ENCODE assay signal across 8 mouse cellular contexts in genomic region chr3:100489133-100490009, GRCm38 (mm10). TPM values are rescaled to one million over a fixed set of nuclear protein-coding genes. Genes with fewer than 3 reads are reported as not detected.
DNase-seq lines count a peak whose midpoint lies in the region; ATAC-seq and TF ChIP-seq lines count a peak whose summit lies in the region.

Tent5c (minus strand) TSS chr3:100489324.

- ATAC-seq in hindbrain, postnatal 0 days, result peak; percentile 93
- ATAC-seq in megakaryocyte, adult 5-6 weeks (ENCODE audit: poor library complexity, severe bottlenecking), result peak; percentile 81

- peak within 1 kb of the TSS; percentile 99 for H3K4me2 ChIP-seq in hindbrain, postnatal 0 days (ENCODE audit: low read depth, low read length)

- H3K9ac ChIP-seq in hindbrain, postnatal 0 days (replicated peaks; ENCODE audit: low read length), result peak within 1 kb of the TSS; percentile 31

- H3K4me3 ChIP-seq in hindbrain, postnatal 0 days (ENCODE audit: low read length), result peak within 1 kb of the TSS; percentile 58
- H3K4me3 ChIP-seq in left cerebral cortex, adult 2 months, result peak within 1 kb of the TSS; percentile 50

- WGBS in hindbrain, postnatal 0 days, result under 1% methylated on average over 49 of the region's 73 CpGs

- no peaks in the 10 kb centered on the region for H3K9me3 ChIP-seq in hindbrain, postnatal 0 days (ENCODE audit: low read length)

- H3K27me3 ChIP-seq in hindbrain, postnatal 0 days (ENCODE audit: insufficient read depth, low read length), result peaks cover 10% of the 10 kb centered on the region

- peaks cover 6% of the 10 kb centered on the region; the same call in 1 of the 2 replicates for H3K4me1 ChIP-seq in hindbrain, postnatal 0 days (ENCODE audit: insufficient read depth, low read length)

- H3K27ac ChIP-seq in hindbrain, postnatal 0 days, result no peak within 1 kb of the TSS
- H3K27ac ChIP-seq in left cerebral cortex, adult 2 months, result no peak within 1 kb of the TSS

- H3K36me3 ChIP-seq in hindbrain, postnatal 0 days (ENCODE audit: insufficient read depth, low read length), result no peaks in the 10 kb centered on the region

- peak; percentile 85 for DNase-seq in WW6 (ENCODE audit: low read depth, low spot score)
- DNase-seq in cerebellum, postnatal 4 days (ENCODE audit: low spot score in 2 of 2), result peak; percentile 82 to 90
- peak; percentile 96 for DNase-seq in gastrocnemius, adult 18-20 months (ENCODE audit: low spot score)
- DNase-seq in hindbrain, postnatal 0 days (ENCODE audit: low spot score), result peak; percentile 96
- peak; percentile 83 to 87 for DNase-seq in left cerebral cortex, adult 2 months (ENCODE audit: extremely low spot score in 1 of 2, low spot score in 2 of 2)
- peak; percentile 84 for DNase-seq in right cerebral cortex, adult 2 months (ENCODE audit: low spot score in 2 of 2)
- DNase-seq in urinary bladder, postnatal 14 days (ENCODE audit: low spot score), result peak; percentile 97

- intact Hi-C loops in left cerebral cortex, adult 2 months (cut with DNase I), result loop anchor here (5.0 kb wide), 2 partner anchors 132 to 193 kb away; no protein-coding TSS in a partner anchor

- TF ChIP-seq CTCF in hindbrain, postnatal 0 days (IDR thresholded peaks at IDR 0.05; ENCODE audit: low read depth), result no peak
- TF ChIP-seq CTCF in left cerebral cortex, adult 2 months (IDR thresholded peaks at IDR 0.05), result no peak

RNA-seq across cellular contexts. Expression of gene Tent5c, which starts in this region (rescaled TPM):
- 1 to 10 TPM; 1.4 to 1.8 TPM for total RNA-seq in gastrocnemius, adult 18-20 months (2021)
- 2.9 and 3.7 TPM in 2 replicates for total RNA-seq in hindbrain, postnatal 0 days (2014; rRNA removed)
- polyA plus RNA-seq in hindbrain, postnatal 0 days (2015; fragmentation: Nextera tagmentation; extraction: Ambion mirVana), result 1.1 and 1.2 TPM in 2 replicates
- total RNA-seq in left cerebral cortex, adult 2 months (2021), result 1 to 10 TPM; 2.2 to 2.4 TPM
- 1.1 and 1.8 TPM in 2 replicates for total RNA-seq in megakaryocyte, adult 5-6 weeks (2015)
- 2.2 and 3.9 TPM in 2 replicates for total RNA-seq in megakaryocyte, adult 5-6 weeks (2017)
